Mouse (Mus musculus) left cerebral cortex, adult 9 months (tissue): ENCODE data around the gene Gm20716.

Experiments used
- DNase-seq, 2 experiments: peaks; one replicate each; pipeline ENCODE4 v3.0.0; 2022; ENCODE audit warnings: low spot score in 2 of 2

Gm20716 gene

DNA sequence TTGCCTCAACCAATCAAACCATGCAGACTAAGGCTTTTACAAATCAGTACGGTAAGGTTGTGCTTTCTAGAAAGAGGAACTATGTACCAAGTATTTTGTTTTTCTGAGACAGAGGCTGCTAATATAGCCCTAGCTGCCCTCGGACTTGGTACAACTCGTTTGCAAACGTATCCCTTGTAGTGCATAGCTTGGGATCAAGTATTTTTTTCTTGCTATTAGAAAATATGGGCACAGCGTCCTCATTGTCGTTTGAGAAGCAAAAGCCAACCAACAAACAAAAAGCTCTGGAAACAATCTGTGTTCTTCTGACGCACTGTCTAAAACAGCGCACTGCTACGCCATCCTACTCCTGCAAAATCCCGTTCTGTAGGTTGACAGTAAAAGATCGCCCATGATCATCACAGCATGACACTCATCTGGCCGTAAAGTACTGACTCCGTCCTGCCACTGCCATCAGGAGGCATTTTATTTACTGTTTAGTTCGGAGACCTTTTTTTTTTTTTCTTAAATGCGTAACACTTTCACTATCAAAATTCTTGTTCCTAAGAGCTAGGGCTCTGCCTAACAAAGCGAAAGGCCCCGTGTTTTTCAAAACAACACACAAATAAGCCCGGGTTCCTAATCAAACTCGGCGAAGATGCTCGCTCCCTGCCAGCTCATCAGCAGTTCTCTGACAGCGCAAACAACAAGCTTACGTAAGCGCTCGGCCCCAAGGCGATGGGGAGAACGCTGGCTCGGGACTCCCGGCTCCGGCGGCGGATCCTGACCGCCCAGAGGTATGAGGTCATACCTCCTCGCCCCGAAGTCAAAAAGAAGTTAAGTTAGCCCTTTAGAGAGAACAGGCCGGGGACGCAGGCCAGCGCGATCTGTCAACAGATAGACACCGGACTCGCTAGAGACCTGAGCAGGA is 793 bp downstream of the Gm20716 start:
- DNase-seq = peak in 1 of 2 experiments; percentile 51

DNA sequence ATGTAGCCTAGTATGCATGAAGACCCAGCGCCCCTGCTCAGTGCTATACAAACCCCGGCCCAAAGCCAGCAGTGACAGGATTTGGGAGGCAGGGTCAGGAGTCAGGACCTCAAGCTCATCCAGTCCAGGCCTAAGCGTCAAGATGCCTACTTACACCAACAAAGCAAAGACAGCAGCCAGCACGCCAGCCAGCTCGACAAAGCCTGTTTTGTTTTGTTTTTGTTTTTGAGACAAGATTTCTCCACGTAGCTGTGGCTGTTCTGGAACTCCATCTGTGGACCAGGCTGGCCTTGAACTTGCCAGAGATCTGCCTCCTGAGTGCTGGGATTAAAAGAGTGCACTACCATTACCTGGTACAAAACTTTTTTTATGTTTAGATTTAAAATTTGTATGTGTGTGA is 6.8 kb downstream of the Gm20716 start:
- DNase-seq = no peak

DNA sequence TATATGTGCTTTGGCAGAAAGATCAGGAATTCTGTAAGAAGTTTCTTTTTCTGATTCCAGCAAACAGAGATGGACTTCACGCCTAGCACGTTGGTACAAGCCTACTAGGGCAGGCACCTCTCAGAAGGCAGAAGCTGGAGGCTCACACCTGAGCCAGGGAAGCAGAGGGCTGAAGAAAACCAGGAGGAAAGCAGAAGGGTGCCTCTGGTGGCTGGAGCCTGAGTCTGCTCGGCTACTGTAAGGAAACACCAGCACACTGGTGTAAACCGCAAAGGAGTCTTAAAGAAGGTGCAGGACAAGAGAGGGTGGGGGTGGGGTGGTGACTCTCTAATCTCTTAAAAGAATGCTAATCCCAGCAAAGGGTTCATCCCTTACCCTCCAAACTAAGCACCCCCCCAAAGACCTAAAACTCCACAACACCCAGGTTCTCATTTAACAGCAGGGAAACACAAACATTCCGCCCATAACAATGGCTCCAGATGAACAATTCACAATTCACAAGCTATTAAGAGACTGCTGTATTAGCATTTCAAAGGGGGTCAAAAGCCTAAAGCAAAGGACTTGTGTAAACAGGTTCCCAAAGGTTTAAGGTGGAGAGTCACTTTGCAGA is 16.3 kb downstream of the Gm20716 start:
- no peak for DNase-seq

DNA sequence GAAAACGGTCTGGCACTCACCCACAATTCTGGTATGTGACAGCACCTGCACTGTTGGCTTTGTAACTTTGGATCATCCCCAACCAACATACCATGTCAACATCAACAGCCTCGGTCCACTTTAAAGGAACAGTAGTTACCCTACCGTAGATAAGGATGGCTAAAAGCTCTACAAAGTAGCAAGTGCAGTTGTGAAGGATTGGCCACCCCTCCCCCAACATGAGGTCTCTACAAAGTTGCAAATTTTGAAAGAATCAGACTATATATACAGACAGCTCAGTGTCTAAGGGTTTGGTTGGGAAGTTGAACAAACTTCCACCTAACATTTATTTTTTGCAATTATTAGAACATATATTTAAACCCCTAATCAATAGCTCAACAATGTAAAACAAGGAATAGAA is 22.3 kb downstream of the Gm20716 start:
- DNase-seq = no peak

DNA sequence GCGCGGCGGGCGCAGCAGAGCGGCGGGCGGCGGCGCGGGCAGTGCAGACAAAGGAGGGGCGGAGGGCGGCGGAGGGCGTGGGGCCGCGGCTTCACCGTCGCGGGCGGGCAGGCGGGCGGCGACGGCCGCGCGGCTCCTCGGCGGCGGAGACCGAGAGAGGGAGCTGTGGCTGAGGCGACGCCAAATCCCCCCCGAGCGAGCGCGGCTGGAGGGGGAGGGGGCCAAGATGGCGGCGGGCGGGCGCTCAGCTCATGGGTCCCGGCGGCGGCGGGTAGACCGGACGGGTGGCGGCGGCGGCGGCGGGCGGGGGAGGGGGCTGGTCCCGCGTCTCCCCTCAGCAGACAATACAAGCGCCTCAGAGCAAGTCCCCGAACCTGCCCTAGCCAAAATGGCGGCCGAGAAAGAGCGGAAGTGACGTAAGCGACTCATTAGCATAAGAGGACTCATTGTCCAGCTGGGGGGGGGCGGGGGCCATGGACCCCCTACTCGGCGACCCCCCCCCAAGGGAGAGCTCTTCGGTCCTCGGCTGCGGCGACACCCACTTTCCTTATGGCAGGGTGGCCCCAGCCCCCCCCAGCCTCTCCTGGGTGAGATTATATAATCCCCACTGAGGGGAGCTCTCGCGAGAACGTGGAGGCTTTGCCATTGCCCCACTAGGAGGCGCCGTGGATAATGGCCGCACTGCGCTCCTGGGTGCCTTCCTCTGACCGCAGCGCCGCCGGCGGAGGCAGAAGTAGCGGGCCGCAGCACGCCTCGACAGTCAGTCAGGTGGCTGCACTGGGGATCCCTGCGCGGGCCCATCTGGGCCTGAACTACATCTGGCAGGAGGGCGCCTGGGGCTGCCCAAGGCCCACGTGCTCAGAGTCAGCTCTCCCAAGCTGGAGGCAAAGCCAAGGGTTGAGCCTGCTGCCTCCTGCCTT is 23.2 kb downstream of the Gm20716 start, which contains the start of gene Adnp:
Gene Adnp (minus strand): TSS at position 388 of the 920 bp plus-strand sequence.
- DNase-seq = peak; percentile 90 to 96

DNA sequence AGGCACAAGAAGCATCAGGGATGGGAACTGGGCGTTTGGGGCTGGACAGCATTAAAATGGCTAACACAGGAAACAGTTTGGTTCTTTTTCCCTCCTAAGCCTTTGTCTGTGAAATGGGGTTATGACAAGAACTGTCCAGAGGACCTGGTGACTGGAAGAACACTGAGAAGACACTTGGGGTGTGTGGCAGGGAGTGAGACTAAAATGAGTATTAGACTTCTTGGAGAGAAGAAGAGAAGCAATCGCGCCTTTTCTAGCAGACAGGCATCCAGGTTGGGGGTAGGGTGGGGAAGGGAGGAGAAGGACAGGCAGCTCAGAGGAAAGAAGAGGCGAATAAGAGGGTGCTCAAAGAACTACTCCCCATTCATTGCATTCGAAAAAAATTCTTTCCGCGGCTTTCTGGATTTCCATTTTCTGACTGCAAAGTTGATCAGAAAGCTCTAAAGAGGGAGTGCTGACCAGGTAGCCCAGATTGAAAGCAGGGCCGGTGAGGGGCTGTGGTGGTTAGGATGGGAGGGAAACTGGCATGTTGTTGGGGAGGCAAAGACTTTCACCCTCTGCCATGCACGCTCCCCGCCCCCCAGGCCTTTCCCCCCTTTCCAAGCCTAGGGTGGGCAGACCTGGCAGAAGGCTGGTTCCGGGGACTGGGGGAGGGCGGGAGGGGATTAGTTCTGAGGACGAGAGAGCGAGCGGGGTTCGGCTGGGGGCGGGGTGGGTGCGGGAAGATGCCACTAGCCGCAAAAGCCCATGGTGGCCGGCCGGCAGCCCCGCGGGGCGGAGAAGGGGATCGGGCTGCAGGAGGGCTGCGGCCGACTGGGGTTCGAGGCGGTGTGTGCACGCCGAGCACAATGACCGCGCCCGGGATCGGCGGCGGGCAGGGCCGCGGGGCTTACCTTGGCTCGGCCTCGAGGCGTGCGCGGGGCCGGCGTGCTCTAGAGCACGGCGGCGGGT is 24.2 kb downstream of the Gm20716 start:
- DNase-seq = no peak

DNA sequence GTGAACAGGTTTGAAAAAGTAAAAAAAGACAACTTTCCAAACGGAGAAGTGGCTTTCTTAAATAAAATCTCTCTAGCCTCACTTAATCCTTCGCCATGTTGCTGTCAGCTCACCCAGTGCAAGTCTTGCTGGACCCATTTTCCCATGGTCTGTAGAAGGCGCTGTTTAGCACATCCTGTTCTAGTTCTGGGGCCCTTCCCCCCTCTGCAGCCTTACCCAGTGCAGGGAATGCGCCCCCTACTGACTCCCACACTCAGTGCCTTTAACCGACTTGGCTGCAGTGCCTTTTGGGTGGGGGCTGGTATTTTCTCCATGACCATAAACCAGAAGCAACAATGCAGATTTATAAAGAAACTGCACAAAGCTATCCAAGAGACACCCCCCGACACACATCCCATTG is 24.9 kb downstream of the Gm20716 start:
- peak; percentile 77 to 95 for DNase-seq

DNA sequence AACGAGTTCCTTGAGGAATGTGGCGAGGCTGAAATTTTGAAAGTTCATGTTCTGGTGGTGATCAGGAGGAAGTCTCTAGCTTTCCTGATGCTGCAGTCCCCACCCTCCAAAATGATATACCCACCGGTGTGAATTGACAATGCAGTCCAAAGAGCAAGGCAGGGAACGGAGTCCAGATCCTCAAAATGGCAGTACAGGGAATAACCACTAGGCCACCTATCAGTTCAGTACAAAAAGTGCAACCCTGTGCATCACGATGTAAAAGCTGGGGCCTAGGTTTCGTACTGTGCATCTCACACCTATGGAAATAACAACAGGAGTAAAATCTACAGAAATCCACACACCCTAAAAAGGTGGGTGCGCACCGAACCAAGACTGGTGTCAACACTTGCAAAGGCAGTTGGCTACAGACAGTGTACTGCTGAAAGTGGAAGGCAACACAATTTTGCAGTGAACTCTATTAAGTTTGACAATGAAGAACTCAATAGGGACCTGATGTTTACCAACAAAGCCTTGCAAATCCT is 25.6 kb downstream of the Gm20716 start:
- DNase-seq = no peak

DNA sequence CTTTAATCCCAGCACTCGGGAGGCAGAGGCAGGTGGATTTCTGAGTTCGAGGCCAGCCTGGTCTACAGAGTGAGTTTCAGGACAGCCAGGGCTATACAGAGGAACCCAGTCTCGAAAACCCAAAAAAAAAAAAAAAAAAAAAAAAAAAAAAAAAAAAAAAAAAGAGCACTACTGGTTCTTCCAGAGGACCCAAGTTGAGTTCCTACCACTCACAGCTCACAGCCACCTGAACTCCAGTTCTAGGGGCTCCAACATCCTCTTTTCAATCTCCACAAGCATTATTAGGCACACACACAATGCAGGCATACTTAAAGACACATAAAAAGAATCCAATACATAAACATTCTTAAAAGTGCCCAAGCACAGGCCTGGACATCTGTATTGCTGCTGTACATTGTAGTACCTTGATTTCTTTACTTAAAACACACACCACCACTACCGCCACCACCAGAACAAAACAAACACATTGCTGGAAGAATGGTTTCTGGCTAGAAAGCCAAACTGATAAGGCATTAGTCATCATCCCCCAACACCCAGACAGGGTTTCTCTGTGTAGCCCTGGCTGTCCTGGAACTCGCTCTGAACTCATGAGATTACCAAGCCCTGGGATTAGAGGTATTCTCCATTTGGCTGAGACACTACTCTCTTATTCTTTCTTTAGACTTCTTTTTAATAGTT is 30.0 kb downstream of the Gm20716 start:
- DNase-seq = no peak

DNA sequence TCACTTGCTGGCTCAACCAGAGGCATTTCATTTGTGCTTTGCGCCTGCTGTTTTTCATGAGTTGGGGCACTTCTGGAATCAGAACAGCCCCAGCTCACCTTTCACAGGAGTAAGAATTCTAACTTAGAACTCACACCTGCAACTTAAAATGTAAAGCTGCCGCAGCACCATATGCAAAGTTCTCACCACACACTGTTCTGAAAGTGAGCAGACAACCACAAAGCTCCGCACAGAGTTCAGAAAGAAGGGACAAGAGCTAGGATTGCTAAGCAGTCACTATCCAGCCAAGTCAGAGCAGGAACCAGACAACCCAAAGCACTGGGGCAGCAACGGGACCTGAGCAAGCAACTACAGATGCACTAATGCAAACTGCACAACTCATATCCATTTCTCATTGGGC is 30.7 kb downstream of the Gm20716 start:
- DNase-seq = no peak

DNA sequence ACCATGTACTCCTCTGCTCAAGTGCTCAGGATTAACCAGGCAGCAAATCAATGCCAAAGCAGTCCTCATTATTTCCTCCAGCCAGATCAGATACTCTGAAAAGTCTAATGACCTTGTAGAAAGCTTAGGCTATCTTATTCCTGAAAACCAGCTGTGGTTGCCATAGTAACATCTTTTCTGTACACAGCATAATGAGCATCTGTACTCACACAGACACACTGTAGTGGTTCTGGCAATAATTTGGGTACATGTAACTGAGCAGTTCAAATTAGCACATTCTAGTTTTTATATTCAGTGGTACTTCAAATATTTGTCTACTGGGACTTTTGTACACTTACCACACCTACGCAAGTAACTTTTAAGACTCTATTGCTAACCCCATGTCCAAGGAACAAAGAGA is 31.7 kb downstream of the Gm20716 start:
- DNase-seq = no peak

DNA sequence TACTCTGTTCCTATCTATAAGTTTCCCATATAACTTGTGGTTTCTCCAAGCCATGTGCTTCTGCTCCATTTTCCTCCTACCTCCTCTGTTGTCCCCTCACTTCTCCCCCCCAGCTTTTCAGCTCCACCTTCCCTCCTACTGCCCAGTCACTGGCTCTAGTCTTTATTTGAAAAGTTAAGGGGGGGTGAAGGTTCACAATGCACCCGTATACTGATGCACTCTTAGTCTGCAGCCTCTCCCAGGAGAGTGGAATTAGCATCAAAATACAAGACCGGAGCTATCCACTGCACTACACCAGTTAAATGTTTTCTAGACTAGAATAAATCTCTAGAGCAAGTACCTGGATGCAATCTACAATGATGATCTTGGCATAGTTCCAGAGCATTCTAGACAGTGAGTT is 34.4 kb downstream of the Gm20716 start:
- DNase-seq = no peak

DNA sequence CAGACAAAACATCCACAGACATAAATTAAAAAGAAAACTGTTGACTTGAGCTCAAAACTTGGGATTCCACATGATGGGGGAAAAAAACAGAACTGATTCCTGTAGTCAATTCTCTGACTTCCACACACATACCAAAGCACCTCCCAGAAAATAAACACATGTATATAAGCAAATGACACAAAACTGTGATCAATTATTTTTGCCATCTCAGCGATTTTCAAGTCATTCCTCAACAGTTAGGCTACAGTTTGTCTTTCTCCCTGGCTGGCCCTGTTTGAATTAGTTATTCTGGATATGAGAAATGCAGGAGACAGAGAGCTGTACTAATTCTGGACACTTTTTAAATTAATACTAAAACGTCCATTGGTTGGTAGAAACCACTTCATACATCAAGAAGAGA is 36.5 kb downstream of the Gm20716 start:
- DNase-seq = no peak

DNA sequence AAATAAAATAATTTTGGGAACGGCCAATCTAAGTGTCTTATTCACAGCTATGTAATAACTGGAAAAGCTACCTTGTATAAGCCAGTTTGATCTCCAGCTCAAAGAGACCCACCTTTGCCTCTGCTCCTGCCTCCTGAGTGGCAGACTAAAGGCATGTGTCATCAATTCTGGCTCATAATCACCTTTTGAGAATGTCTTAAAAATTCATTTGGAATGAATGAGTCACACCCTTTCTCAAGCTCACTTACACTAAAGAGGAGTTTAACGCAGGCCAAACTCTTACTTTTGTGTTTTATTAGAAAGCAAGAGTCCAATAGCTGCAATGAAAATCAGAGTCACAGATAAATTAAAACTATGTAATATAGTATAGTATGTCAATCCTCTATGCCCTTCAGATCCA is 38.3 kb downstream of the Gm20716 start:
- no peak for DNase-seq

DNA sequence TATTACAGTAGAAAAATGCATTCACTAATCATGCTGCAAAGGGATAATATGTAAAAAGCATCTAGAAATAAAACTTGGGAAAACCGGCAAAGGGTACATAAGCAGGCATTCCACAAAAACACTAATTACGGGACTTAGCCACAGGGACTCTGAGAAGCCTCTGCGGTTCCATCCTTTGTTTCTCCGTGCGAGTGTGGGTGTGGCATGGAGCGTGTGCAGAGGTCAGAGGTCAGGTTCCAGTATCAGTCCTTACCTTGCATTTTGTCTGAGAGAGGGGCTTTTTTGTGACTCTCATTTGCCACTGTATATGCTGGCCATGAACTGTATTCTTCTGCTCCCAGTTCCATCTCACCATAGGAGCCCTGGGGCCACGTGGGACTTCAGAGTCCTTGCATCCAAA is 54.2 kb downstream of the Gm20716 start:
- DNase-seq = no peak

DNA sequence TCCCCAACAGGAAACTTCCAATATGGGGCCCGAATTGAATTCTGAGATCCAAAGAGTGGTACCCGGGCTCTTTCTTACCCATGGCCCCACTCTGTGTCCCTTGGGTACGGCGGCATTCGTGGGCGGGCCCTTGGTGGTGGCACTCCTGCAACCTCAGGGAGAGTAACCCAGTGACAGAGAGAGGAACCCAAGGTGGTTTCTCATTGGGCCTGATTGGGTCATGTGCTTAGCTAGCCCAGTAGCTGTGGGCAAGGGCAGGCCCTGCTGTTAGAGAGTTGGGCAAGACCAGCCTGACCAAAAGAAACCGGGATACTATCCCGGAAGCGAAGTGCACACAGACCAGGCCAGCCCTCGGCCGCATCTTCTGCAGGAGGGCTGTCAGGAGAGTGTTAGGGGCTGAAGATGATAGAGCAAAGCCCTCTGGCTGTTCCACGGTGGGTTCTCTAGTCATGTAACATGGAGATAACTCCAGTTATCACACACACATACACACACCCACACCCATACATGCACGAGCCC is 59.9 kb downstream of the Gm20716 start:
- DNase-seq = peak in 1 of 2 experiments; percentile 40

DNA sequence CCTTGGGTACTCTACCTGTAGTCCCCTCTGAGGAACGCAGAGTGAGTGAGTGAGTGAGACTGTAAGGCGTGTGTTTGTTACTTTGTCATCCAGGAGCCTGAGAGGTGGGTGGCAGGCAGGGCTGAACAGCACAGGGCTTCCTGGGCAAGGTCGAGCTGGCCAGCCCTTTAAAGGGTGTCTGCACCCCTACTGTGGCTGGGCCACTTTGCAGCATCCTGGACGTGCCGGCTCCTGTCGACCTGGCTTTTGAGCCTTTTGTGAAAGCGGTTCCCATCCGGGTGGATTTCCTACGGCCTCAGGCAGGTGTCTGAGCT is 60.4 kb downstream of the Gm20716 start:
- DNase-seq = no peak

DNA sequence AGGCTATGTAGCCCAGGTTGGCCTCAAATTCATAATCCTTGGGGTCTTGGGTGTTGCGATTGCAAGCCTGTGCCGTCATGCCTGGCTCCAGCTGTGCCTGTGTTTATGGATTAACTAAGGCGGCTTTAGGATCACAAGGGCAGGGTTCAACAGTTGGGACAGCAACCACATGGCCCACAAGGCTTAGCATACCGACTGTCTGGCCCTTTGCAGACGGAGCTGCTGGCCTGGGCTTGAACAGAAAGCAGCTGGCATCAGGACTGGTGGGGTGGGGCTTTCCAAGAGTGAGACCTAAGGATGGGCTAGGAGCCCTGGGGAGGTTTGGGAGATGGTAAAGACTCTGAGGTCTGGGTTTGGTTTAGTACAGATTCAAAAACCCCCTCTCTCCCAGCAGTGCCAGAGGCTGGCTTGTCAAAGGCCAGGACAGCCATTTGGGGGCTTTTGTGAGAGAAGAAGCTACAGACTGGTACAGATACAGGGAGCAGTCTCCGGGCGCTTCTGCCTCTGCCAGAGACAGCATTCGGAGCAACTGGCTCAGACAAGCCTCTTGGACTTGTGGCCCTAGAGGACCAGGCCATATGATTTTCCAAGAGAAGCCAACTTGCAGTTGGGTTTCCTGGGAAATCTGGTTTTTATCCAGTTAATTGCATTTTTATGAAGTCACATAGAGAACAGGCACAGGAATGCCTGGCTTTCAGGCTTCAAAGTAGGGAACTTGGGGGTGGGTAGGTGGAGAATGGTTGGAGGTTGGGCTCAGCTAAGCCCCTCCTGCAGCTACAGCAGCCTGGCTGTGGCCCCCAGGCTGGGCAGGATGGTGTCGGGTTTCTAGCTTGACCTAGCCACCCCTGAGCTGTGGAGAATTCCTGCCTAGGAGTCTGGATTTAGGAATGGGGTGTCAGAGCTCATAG is 61.0 kb downstream of the Gm20716 start:
- no peak for DNase-seq

DNA sequence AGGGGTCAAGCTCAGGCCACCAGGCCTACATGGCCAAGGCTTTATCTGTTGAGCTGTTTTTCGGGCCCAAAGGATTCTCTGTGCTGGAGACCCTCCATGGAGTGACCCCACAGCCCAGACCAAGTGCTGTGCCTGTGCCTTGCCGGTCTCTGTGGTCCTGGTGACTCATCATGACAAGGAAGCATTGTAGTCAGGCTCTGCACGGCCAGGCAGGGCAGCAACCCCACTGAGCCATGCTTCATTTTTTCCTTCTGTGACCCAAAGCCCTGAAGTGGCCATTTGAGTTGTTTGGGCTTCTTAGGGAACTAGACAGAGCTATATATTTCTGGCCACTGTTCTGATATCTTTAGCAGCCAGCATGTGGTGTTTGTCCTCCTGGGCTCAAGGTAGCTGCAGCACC is 62.4 kb downstream of the Gm20716 start:
- no peak for DNase-seq
